Mouse (Mus musculus): ENCODE measurements around the gene Baiap2l2.

- TF ChIP-seq POLR2A (IDR thresholded peaks at IDR 0.05; ENCODE audit: insufficient read depth, low read depth, low read length) (no peak), CTCF (IDR thresholded peaks at IDR 0.05; ENCODE audit: insufficient read depth, low read depth, low read length) (no peak)
These were observed 50.1 kb downstream of the Baiap2l2 start for GRCm38 (mm10) chr15:79235268-79235667.

Data from olfactory bulb, adult 2 months (tissue).